Mouse (Mus musculus) neural tube, embryonic 13.5 days (tissue): ENCODE data around the gene Ddx39. TPM values are rescaled to one million over a fixed set of nuclear protein-coding genes. Genes with fewer than 3 reads are reported as not detected.
A peak's percentile ranks its signal among the peaks of the same experiment; 100 is the strongest.

Source experiments
- ATAC-seq: fragments of 200-750 bp; cut with Nextera tagmentation; 2 replicates; pipeline ENCODE4 v1.8.0; 2017; ENCODE audit warnings: low read depth, mild to moderate bottlenecking, moderate TSS enrichment, moderate library complexity
- H3K27ac ChIP-seq: fragments of 300-500 bp; sonication (generic); replicated peaks from 2 replicates; pipeline ENCODE4 v1.5.1; 2015; ENCODE audit warnings: moderate library complexity, mild to moderate bottlenecking, inconsistent platforms
- H3K27me3 ChIP-seq: fragments of 300-500 bp; sonication (generic); 2 replicates; pipeline ENCODE4 v1.6.1; 2015; ENCODE audit warnings: mild to moderate bottlenecking, inconsistent platforms
- H3K36me3 ChIP-seq: fragments of 300-500 bp; sonication (generic); 2 replicates; pipeline ENCODE4 v1.6.1; 2015; ENCODE audit warnings: mild to moderate bottlenecking, inconsistent platforms
- H3K4me1 ChIP-seq: fragments of 300-500 bp; sonication (generic); replicated peaks from 2 replicates; pipeline ENCODE4 v1.6.1; 2015; ENCODE audit warnings: inconsistent platforms
- H3K4me2 ChIP-seq: fragments of 300-500 bp; sonication (generic); 2 replicates; pipeline ENCODE4 v1.6.1; 2015; ENCODE audit warnings: inconsistent platforms, mild to moderate bottlenecking, moderate library complexity
- H3K4me3 ChIP-seq: fragments of 300-500 bp; sonication (generic); 2 replicates; pipeline ENCODE4 v1.5.1; 2015; ENCODE audit warnings: mild to moderate bottlenecking, inconsistent platforms
- H3K9ac ChIP-seq: fragments of 300-500 bp; sonication (generic); 2 replicates; pipeline ENCODE4 v1.6.1; 2015; ENCODE audit warnings: moderate library complexity, mild to moderate bottlenecking, inconsistent platforms
- H3K9me3 ChIP-seq: fragments of 300-500 bp; sonication (generic); 2 replicates; pipeline ENCODE4 v1.6.1; 2016; ENCODE audit warnings: inconsistent platforms
- WGBS: fragments of 180-500 bp; shearing (Covaris S2); methylation state at CpG from one replicate; pipeline ENCODE4 v1.1.7; 2015; 5-methylcytosine and 5-hydroxymethylcytosine counted together
- polyA plus RNA-seq: library from polyadenylated mRNA; unstranded; fragments of >200 nt; fragmentation: Nextera tagmentation; extraction: Ambion mirVana; gene quantifications from 2 replicates; pipeline ENCODE4 v1.2.1, GENCODE M21; 2015

The Ddx39 gene
- polyA plus RNA-seq, 1 experiment from 2014 or later, result 105 TPM

- Histone ChIP-seq H3K9ac (no peak overlapping the region), H3K4me2 (no peak overlapping the region), H3K9me3 (no peaks in the 10 kb centered on the region), H3K4me1 (peaks cover 13% of the 10 kb centered on the region), H3K27me3 (no peaks in the 10 kb centered on the region), H3K27ac (no peak overlapping the region), H3K4me3 (no peak overlapping the region), H3K36me3 (no peaks in the 10 kb centered on the region)
- WGBS, result 85% methylated on average over 4 of the region's 4 CpGs
- ATAC-seq, result no peak
Measured at GRCm38 (mm10) chr8:83703426-83703825, 11.6 kb upstream of the Ddx39 start.

- no peak for ATAC-seq
- Histone ChIP-seq H3K4me2 (no peak overlapping the region), H3K27ac (no peak overlapping the region), H3K27me3 (no peaks in the 10 kb centered on the region), H3K9me3 (no peaks in the 10 kb centered on the region), H3K9ac (no peak overlapping the region), H3K36me3 (no peaks in the 10 kb centered on the region), H3K4me3 (no peak overlapping the region), H3K4me1 (no peaks in the 10 kb centered on the region)
- WGBS, result 65% methylated on average over 5 of the region's 5 CpGs
Measured at GRCm38 (mm10) chr8:83706411-83706810, 8.6 kb upstream of the Ddx39 start.

GRCm38 (mm10) chr8:83707554-83707953 lies 7.4 kb upstream of the Ddx39 start:
- Histone ChIP-seq H3K9ac (no peak overlapping the region), H3K4me2 (no peak overlapping the region), H3K9me3 (no peaks in the 10 kb centered on the region), H3K27ac (no peak overlapping the region), H3K4me1 (no peaks in the 10 kb centered on the region), H3K36me3 (no peaks in the 10 kb centered on the region), H3K4me3 (no peak overlapping the region), H3K27me3 (no peaks in the 10 kb centered on the region)
- ATAC-seq, result no peak
- WGBS, result 73% methylated on average over 8 of the region's 8 CpGs

- 17% methylated on average over 8 of the region's 8 CpGs for WGBS
- peak; percentile 48; the same call in 1 of the 2 replicates for ATAC-seq
- peak overlapping the region; percentile 97 for H3K4me2 ChIP-seq
- no peak overlapping the region for H3K9ac ChIP-seq
- no peaks in the 10 kb centered on the region for H3K9me3 ChIP-seq
- H3K36me3 ChIP-seq, result peaks cover 3% of the 10 kb centered on the region
- peak overlapping the region; percentile 93 for H3K4me3 ChIP-seq
- 0 out of 2 replicates have a peak, but pooled peaks cover 4% of the 10 kb centered on the region for H3K27me3 ChIP-seq
- H3K4me1 ChIP-seq, result peaks cover 24% of the 10 kb centered on the region
- H3K27ac ChIP-seq, result 0 out of 2 replicates have a peak overlapping the region, but pooled peaks have one; percentile 49
Measured at GRCm38 (mm10) chr8:83714676-83715030, 324 bp upstream of the Ddx39 start.

- peak overlapping the region; percentile 93 for H3K4me3 ChIP-seq
- ATAC-seq, result no peak
- no peaks in the 10 kb centered on the region for H3K9me3 ChIP-seq
- H3K4me2 ChIP-seq, result peak overlapping the region; percentile 97
- H3K4me1 ChIP-seq, result peaks cover 24% of the 10 kb centered on the region
- 0 out of 2 replicates have a peak, but pooled peaks cover 4% of the 10 kb centered on the region for H3K27me3 ChIP-seq
- WGBS, result under 1% methylated on average over 17 of the region's 17 CpGs
- H3K27ac ChIP-seq, result peak overlapping the region; percentile 91; the same call in 1 of the 2 replicates
- peak overlapping the region; percentile 87 for H3K9ac ChIP-seq
- H3K36me3 ChIP-seq, result peaks cover 14% of the 10 kb centered on the region
Measured at GRCm38 (mm10) chr8:83715771-83716170, 794 bp downstream of the Ddx39 start.

- ATAC-seq, result no peak
- 0 out of 2 replicates have a peak, but pooled peaks cover 4% of the 10 kb centered on the region for H3K27me3 ChIP-seq
- 88% methylated on average over 2 of the region's 2 CpGs for WGBS
- no peaks in the 10 kb centered on the region for H3K9me3 ChIP-seq
- H3K4me3 ChIP-seq, result peak overlapping the region; percentile 93; the same call in 1 of the 2 replicates
- peaks cover 22% of the 10 kb centered on the region for H3K36me3 ChIP-seq
- peak overlapping the region; percentile 97 for H3K4me2 ChIP-seq
- no peak overlapping the region; the same call in 1 of the 2 replicates for H3K9ac ChIP-seq
- no peak overlapping the region for H3K27ac ChIP-seq
- H3K4me1 ChIP-seq, result peaks cover 24% of the 10 kb centered on the region
Measured at GRCm38 (mm10) chr8:83716563-83716962, 1.6 kb downstream of the Ddx39 start.

- WGBS, result 90% methylated on average over 2 of the region's 2 CpGs
- peaks cover 24% of the 10 kb centered on the region for H3K4me1 ChIP-seq
Measured at GRCm38 (mm10) chr8:83719048-83719447, 4.1 kb downstream of the Ddx39 start.

GRCm38 (mm10) chr8:83719693-83720092 lies 4.7 kb downstream of the Ddx39 start:
- H3K27me3 ChIP-seq, result no peaks in the 10 kb centered on the region
- H3K4me1 ChIP-seq, result peaks cover 24% of the 10 kb centered on the region
- ATAC-seq, result no peak
- 89% methylated on average over 2 of the region's 2 CpGs for WGBS
- peaks cover 53% of the 10 kb centered on the region for H3K36me3 ChIP-seq
- H3K4me2 ChIP-seq, result no peak overlapping the region
- no peak overlapping the region for H3K4me3 ChIP-seq
- no peak overlapping the region for H3K27ac ChIP-seq
- no peak overlapping the region; the same call in 1 of the 2 replicates for H3K9ac ChIP-seq
- H3K9me3 ChIP-seq, result no peaks in the 10 kb centered on the region

More at GRCm38 (mm10) chr8:83719048-83719447, 4.1 kb downstream of the Ddx39 start:
- ATAC-seq, result no peak
- Histone ChIP-seq H3K9me3 (no peaks in the 10 kb centered on the region), H3K27ac (no peak overlapping the region), H3K4me3 (no peak overlapping the region), H3K27me3 (no peaks in the 10 kb centered on the region), H3K4me2 (no peak overlapping the region), H3K36me3 (peaks cover 47% of the 10 kb centered on the region), H3K9ac (no peak overlapping the region; the same call in 1 of the 2 replicates)

GRCm38 (mm10) chr8:83721405-83722025 lies 6.5 kb downstream of the Ddx39 start:
- no peak overlapping the region for H3K9ac ChIP-seq
- WGBS, result 94% methylated on average over 25 of the region's 25 CpGs
- H3K4me3 ChIP-seq, result no peak overlapping the region
- no peak overlapping the region for H3K27ac ChIP-seq
- peaks cover 71% of the 10 kb centered on the region for H3K36me3 ChIP-seq
- H3K9me3 ChIP-seq, result no peaks in the 10 kb centered on the region
- peaks cover 15% of the 10 kb centered on the region for H3K4me1 ChIP-seq
- H3K4me2 ChIP-seq, result no peak overlapping the region
- no peaks in the 10 kb centered on the region for H3K27me3 ChIP-seq
- no peak for ATAC-seq

- Histone ChIP-seq H3K4me2 (no peak overlapping the region), H3K27me3 (no peaks in the 10 kb centered on the region), H3K36me3 (peaks cover 71% of the 10 kb centered on the region), H3K9ac (no peak overlapping the region), H3K4me1 (0 out of 2 replicates have a peak, but pooled peaks cover 5% of the 10 kb centered on the region), H3K4me3 (no peak overlapping the region), H3K27ac (no peak overlapping the region), H3K9me3 (no peaks in the 10 kb centered on the region)
- ATAC-seq, result no peak
- WGBS, result 93% methylated on average over 12 of the region's 12 CpGs
Measured at GRCm38 (mm10) chr8:83722631-83723030, 7.7 kb downstream of the Ddx39 start.

GRCm38 (mm10) chr8:83723447-83724083 lies 8.6 kb downstream of the Ddx39 start:
- Histone ChIP-seq H3K9ac (no peak overlapping the region), H3K27ac (no peak overlapping the region), H3K4me2 (no peak overlapping the region), H3K4me1 (no peaks in the 10 kb centered on the region), H3K36me3 (peaks cover 71% of the 10 kb centered on the region), H3K4me3 (no peak overlapping the region), H3K9me3 (no peaks in the 10 kb centered on the region), H3K27me3 (no peaks in the 10 kb centered on the region)
- 87% methylated on average over 11 of the region's 11 CpGs for WGBS
- no peak for ATAC-seq

- Histone ChIP-seq H3K9ac (no peak overlapping the region), H3K4me3 (no peak overlapping the region), H3K36me3 (peaks cover 66% of the 10 kb centered on the region), H3K4me2 (no peak overlapping the region), H3K27ac (no peak overlapping the region), H3K9me3 (no peaks in the 10 kb centered on the region), H3K27me3 (no peaks in the 10 kb centered on the region), H3K4me1 (no peaks in the 10 kb centered on the region)
- ATAC-seq, result peak; percentile 68
- 46% methylated on average over 15 of the region's 15 CpGs for whole genome bisulfite sequencing
Measured at GRCm38 (mm10) chr8:83724697-83725482, 9.9 kb downstream of the Ddx39 start.
